Mouse (Mus musculus) brain, embryonic 14.5 days (tissue): ENCODE measurements around the gene Golga4.

ENCODE experiments used
- CTCF ChIP-seq: fragments of 200-500 bp; IDR thresholded peaks from 2 replicates; pipeline ENCODE4 v1.5.1; 2012; ENCODE audit warnings: inconsistent platforms, mild to moderate bottlenecking, moderate library complexity, borderline replicate concordance; ENCODE audit not compliant: insufficient read depth, insufficient read length; ENCODE audit errors: extremely low read depth
- POLR2A ChIP-seq: fragments of 200-500 bp; IDR thresholded peaks from 2 replicates; pipeline ENCODE4 v1.6.1; 2012; ENCODE audit warnings: mild to moderate bottlenecking, inconsistent platforms, borderline replicate concordance; ENCODE audit not compliant: poor library complexity, insufficient read depth, insufficient read length, severe bottlenecking; ENCODE audit errors: extremely low read depth

- no peak for TF ChIP-seq POLR2A
- TF ChIP-seq CTCF, result no peak
Measured at GRCm38 (mm10) chr9:118495933-118496332, 10.1 kb upstream of the Golga4 start.
